Mouse (Mus musculus): ENCODE measurements at regions not wholly inside any gene's neighbourhood (a gene's known extent, or its start where the extent isn't known, plus 50 kb on each side); places are given as distances from the start of the nearest gene placed in this dataset.

- no peak for DNase-seq
- Histone ChIP-seq H3K36me3 (ENCODE audit: control insufficient read depth, insufficient read depth, low read length) (no peaks in the 10 kb centered on the region), H3K4me3 (no peak overlapping the region), H3K27me3 (ENCODE audit: control insufficient read depth, insufficient read depth, low read length) (no peaks in the 10 kb centered on the region), H3K27ac (no peak overlapping the region), H3K9ac (ENCODE audit: low read depth, low read length) (no peak overlapping the region), H3K4me1 (ENCODE audit: control insufficient read depth, insufficient read depth, low read length) (no peaks in the 10 kb centered on the region), H3K79me2 (replicated peaks; ENCODE audit: control insufficient read depth, insufficient read depth, low read length) (no peaks in the 10 kb centered on the region)
- intact Hi-C loops (cut with DNase I): no loop called here
- WGBS: 77% methylated on average over 24 of the region's 24 CpGs
- TF ChIP-seq EP300 (IDR thresholded peaks at IDR 0.05; ENCODE audit: insufficient read depth, low read depth, low read length) (no peak), CTCF (IDR thresholded peaks at IDR 0.05) (no peak), POLR2A (IDR thresholded peaks at IDR 0.05; ENCODE audit: insufficient read depth, low read depth, low read length) (no peak)
These were observed 404.5 kb downstream of the Etnk1 start for GRCm38 (mm10) chr6:143571356-143572115.

- Histone ChIP-seq H3K36me3 (ENCODE audit: control insufficient read depth, insufficient read depth, low read length) (no peaks in the 10 kb centered on the region), H3K4me1 (ENCODE audit: control insufficient read depth, insufficient read depth, low read length) (no peaks in the 10 kb centered on the region), H3K27me3 (ENCODE audit: control insufficient read depth, insufficient read depth, low read length) (no peaks in the 10 kb centered on the region), H3K79me2 (replicated peaks; ENCODE audit: control insufficient read depth, insufficient read depth, low read length) (no peaks in the 10 kb centered on the region), H3K9ac (ENCODE audit: low read depth, low read length) (no peak overlapping the region), H3K4me3 (no peak overlapping the region), H3K27ac (no peak overlapping the region)
- no peak for DNase-seq
- no peak for TF ChIP-seq CTCF (IDR thresholded peaks at IDR 0.05)
- no peak for TF ChIP-seq POLR2A (IDR thresholded peaks at IDR 0.05; ENCODE audit: insufficient read depth, low read depth, low read length)
- no peak for TF ChIP-seq EP300 (IDR thresholded peaks at IDR 0.05; ENCODE audit: insufficient read depth, low read depth, low read length)
- intact Hi-C loops (cut with DNase I): no loop called here
- 84% methylated on average over 1 of the region's 1 CpGs for WGBS
These were observed 412.2 kb downstream of the Etnk1 start for GRCm38 (mm10) chr6:143579223-143579622.

GRCm38 (mm10) chr6:143589666-143590065 lies 422.6 kb downstream of the Etnk1 start:
- 68% methylated on average over 1 of the region's 1 CpGs for WGBS

GRCm38 (mm10) chr6:143590231-143590630 lies 423.2 kb downstream of the Etnk1 start:
- H3K9ac ChIP-seq (ENCODE audit: low read depth, low read length): no peak overlapping the region
- H3K79me2 ChIP-seq (replicated peaks; ENCODE audit: control insufficient read depth, insufficient read depth, low read length): no peaks in the 10 kb centered on the region
- WGBS: 65% methylated on average over 4 of the region's 4 CpGs
- no peak for DNase-seq
- no peak overlapping the region for H3K27ac ChIP-seq
- no peaks in the 10 kb centered on the region for H3K4me1 ChIP-seq (ENCODE audit: control insufficient read depth, insufficient read depth, low read length)
- intact Hi-C loops (cut with DNase I): no loop called here
- no peaks in the 10 kb centered on the region for H3K27me3 ChIP-seq (ENCODE audit: control insufficient read depth, insufficient read depth, low read length)
- no peak overlapping the region for H3K4me3 ChIP-seq
- H3K36me3 ChIP-seq (ENCODE audit: control insufficient read depth, insufficient read depth, low read length): no peaks in the 10 kb centered on the region
- TF ChIP-seq CTCF (IDR thresholded peaks at IDR 0.05): no peak
- TF ChIP-seq EP300 (IDR thresholded peaks at IDR 0.05; ENCODE audit: insufficient read depth, low read depth, low read length): no peak
- TF ChIP-seq POLR2A (IDR thresholded peaks at IDR 0.05; ENCODE audit: insufficient read depth, low read depth, low read length): no peak

More at GRCm38 (mm10) chr6:143589666-143590065, 422.6 kb downstream of the Etnk1 start:
- intact Hi-C loops (cut with DNase I): no loop called here
- TF ChIP-seq POLR2A (IDR thresholded peaks at IDR 0.05; ENCODE audit: insufficient read depth, low read depth, low read length): no peak
- no peak for TF ChIP-seq CTCF (IDR thresholded peaks at IDR 0.05)
- no peak for TF ChIP-seq EP300 (IDR thresholded peaks at IDR 0.05; ENCODE audit: insufficient read depth, low read depth, low read length)
- Histone ChIP-seq H3K36me3 (ENCODE audit: control insufficient read depth, insufficient read depth, low read length) (no peaks in the 10 kb centered on the region), H3K27me3 (ENCODE audit: control insufficient read depth, insufficient read depth, low read length) (no peaks in the 10 kb centered on the region), H3K79me2 (replicated peaks; ENCODE audit: control insufficient read depth, insufficient read depth, low read length) (no peaks in the 10 kb centered on the region), H3K27ac (no peak overlapping the region), H3K4me3 (no peak overlapping the region), H3K4me1 (ENCODE audit: control insufficient read depth, insufficient read depth, low read length) (no peaks in the 10 kb centered on the region), H3K9ac (ENCODE audit: low read depth, low read length) (no peak overlapping the region)
- no peak for DNase-seq

- intact Hi-C loops (cut with DNase I): no loop called here
- H3K4me1 ChIP-seq (ENCODE audit: control insufficient read depth, insufficient read depth, low read length): no peaks in the 10 kb centered on the region
- H3K36me3 ChIP-seq (ENCODE audit: control insufficient read depth, insufficient read depth, low read length): no peaks in the 10 kb centered on the region
- no peak overlapping the region for H3K9ac ChIP-seq (ENCODE audit: low read depth, low read length)
- no peak overlapping the region for H3K27ac ChIP-seq
- no peaks in the 10 kb centered on the region for H3K79me2 ChIP-seq (replicated peaks; ENCODE audit: control insufficient read depth, insufficient read depth, low read length)
- TF ChIP-seq POLR2A (IDR thresholded peaks at IDR 0.05; ENCODE audit: insufficient read depth, low read depth, low read length) (no peak), CTCF (IDR thresholded peaks at IDR 0.05) (no peak), EP300 (IDR thresholded peaks at IDR 0.05; ENCODE audit: insufficient read depth, low read depth, low read length) (no peak)
- no peak overlapping the region for H3K4me3 ChIP-seq
- H3K27me3 ChIP-seq (ENCODE audit: control insufficient read depth, insufficient read depth, low read length): no peaks in the 10 kb centered on the region
- no peak for DNase-seq
- WGBS: 95% methylated on average over 3 of the region's 3 CpGs
These were observed 425.5 kb downstream of the Etnk1 start for GRCm38 (mm10) chr6:143592490-143592889.

- H3K27me3 ChIP-seq (ENCODE audit: control insufficient read depth, insufficient read depth, low read length): no peaks in the 10 kb centered on the region
- no peaks in the 10 kb centered on the region for H3K36me3 ChIP-seq (ENCODE audit: control insufficient read depth, insufficient read depth, low read length)
- no peak overlapping the region for H3K9ac ChIP-seq (ENCODE audit: low read depth, low read length)
- intact Hi-C loops (cut with DNase I): no loop called here
- TF ChIP-seq EP300 (IDR thresholded peaks at IDR 0.05; ENCODE audit: insufficient read depth, low read depth, low read length) (no peak), CTCF (IDR thresholded peaks at IDR 0.05) (no peak), POLR2A (IDR thresholded peaks at IDR 0.05; ENCODE audit: insufficient read depth, low read depth, low read length) (no peak)
- DNase-seq: no peak
- H3K4me3 ChIP-seq: no peak overlapping the region
- H3K4me1 ChIP-seq (ENCODE audit: control insufficient read depth, insufficient read depth, low read length): no peaks in the 10 kb centered on the region
- no peak overlapping the region for H3K27ac ChIP-seq
- H3K79me2 ChIP-seq (replicated peaks; ENCODE audit: control insufficient read depth, insufficient read depth, low read length): no peaks in the 10 kb centered on the region
- 56% methylated on average over 2 of the region's 2 CpGs for WGBS
These were observed 428.5 kb downstream of the Etnk1 start for GRCm38 (mm10) chr6:143595486-143595885.
